Mouse (Mus musculus): ENCODE results near the gene Plk3. TPM values are rescaled to one million over a fixed set of nuclear protein-coding genes. Genes with fewer than 3 reads are reported as not detected.

The Plk3 gene
- polyA plus RNA-seq, 1 experiment: 2.5 TPM

DNA sequence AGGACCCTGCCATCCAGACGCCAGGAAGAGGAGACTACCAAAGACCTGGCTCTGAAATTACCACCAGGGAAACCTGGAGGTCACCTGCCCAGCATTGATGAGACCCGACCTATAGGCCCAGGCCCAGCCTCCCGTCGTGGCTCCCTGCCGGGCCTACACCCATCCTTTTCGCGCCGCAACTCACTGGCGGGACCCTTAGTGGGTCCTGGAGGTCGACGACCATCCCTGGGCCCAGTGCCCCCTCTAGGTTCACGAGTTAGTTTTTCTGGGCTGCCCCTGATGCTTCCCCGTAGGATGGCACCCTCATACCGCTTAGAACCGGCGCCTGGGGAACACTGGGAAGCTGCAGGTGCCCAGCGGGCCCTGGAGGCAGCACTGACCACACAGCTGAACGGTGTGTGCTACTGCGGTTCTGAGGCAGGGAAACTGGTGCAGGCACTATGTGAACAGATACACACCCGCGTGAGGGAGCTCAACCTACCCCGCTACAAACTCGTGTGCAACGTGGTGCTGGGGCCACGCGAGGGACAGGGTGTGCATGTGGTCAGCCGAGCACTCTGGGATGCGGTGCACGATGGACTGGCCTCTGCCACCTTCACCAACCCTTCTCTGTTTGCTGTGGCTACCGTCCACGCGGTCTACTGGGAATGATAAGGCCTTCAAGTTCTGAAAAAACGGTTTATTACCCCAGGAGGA, 5.6 kb downstream of the Plk3 start:
- no peak overlapping the region for H3K27ac ChIP-seq (replicated peaks; ENCODE audit: low read depth, low read length)
- no peak overlapping the region for H3K4me3 ChIP-seq (ENCODE audit: insufficient read depth, low read depth, low read length)
- peaks cover 29% of the 10 kb centered on the region for H3K4me1 ChIP-seq (ENCODE audit: control insufficient read depth, insufficient read depth, insufficient read length, low read length)

DNA sequence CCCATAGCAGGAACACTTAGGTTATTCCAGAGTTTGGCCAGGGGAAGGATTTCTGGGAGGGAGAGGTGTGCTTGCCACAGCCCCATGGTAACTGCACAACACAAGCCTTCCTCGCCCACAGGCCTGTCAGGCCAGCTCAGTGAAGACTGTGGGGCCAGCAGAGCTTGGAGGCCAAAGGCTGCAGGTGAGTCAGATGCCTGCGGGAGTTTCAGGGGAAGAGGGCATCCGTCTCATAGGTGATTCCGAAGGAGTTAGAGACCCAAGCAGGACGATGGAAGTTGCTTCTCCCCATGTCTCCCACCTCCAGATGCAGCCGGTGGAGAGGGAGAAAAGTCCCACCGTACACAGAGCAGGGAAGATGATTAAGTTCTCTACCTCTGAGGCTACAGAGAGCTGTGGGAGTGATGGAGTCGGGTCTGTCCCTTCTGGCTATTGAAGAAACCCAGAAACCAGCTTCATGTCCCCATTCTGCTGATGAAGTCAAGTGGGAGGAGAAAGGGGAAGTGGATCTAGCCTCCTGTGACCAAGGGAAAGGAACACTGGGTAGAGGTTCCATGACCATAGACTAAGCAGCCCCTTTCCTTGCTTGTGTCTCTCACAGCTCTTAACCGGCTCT, 7.0 kb downstream of the Plk3 start, which contains the start of gene Tctex1d4:
Tctex1d4 (plus strand) TSS at position 120 of the 616 bp plus-strand sequence.
- peaks cover 29% of the 10 kb centered on the region for H3K4me1 ChIP-seq (ENCODE audit: control insufficient read depth, insufficient read depth, insufficient read length, low read length)
- H3K4me3 ChIP-seq (ENCODE audit: insufficient read depth, low read depth, low read length): peak within 1 kb of the TSS; percentile 20; the same call in 1 of the 2 replicates
- peak within 1 kb of the TSS; percentile 100 for H3K27ac ChIP-seq (replicated peaks; ENCODE audit: low read depth, low read length)

DNA sequence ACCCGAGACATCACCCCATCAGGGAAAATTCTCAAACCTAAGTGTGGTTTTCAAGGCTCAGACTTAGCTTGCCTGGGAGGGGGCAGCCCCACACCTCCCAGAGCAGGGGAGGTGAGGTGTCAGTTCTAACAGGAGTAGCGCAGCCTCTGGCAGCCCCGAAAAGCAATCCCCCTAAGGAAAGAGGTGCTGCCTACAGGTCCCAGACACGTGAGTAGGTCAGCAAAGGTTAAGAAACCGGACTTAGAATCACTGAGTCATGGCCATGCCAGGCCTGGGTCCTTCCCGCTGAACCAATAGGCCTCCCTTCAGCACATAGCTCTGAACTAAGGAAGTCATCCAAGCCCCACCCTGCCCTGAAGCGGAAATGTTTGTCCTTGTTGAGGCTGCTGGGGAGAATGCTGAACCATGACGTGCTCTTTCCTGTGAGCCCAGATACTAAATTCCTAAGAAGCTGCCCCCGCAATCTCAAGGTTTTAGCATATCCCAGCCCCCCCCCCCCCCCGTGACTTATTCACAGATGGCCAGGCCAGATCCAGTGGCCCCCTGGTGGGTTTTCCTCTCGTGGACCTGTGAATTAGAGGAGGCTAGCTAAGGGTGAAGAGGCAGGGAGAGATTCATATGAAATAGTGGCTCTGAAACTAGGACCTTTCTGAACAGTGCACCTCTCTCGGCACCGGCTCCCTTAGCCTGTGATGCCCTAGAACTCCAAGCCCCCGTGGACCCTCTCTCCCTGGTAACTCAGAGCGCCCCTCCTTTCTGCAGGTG, 7.7 kb downstream of the Plk3 start:
- Histone ChIP-seq H3K4me1 (ENCODE audit: control insufficient read depth, insufficient read depth, insufficient read length, low read length) (peaks cover 29% of the 10 kb centered on the region), H3K27ac (replicated peaks; ENCODE audit: low read depth, low read length) (peak overlapping the region; percentile 100), H3K4me3 (ENCODE audit: insufficient read depth, low read depth, low read length) (peak overlapping the region; percentile 20; the same call in 1 of the 2 replicates)

DNA sequence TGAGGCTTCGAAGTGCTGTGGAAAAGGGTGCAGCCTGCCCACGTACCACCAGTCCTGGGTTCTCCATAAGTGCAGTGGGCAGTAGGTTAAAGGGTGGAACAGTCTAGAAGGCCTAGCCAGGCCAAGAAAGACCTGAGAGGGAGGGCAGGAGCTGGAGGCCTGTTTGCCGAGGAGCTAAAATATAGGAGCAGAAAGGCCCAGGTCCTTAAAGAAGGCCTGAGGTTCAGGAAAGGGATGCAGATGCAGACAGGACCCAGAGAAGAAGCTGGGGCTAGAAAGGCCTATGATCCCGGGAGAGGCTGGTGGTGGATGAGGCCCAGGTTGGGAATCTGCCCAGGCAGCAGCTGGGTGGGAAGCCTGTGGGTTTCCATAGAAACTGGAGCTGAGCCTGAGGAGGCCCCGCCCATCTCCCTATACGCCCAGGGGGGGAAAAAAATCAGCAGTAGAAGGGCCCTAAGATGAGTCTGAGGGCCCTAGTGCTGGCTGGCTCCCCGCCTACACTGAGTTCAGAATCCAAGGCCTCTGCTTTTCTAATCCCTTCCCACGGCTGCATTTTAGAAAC, 8.3 kb downstream of the Plk3 start, which contains the start of gene Btbd19:
Btbd19 (minus strand) TSS at position 378 of the 562 bp plus-strand sequence.
- peaks cover 29% of the 10 kb centered on the region for H3K4me1 ChIP-seq (ENCODE audit: control insufficient read depth, insufficient read depth, insufficient read length, low read length)
- peak within 1 kb of the TSS; percentile 100 for H3K27ac ChIP-seq (replicated peaks; ENCODE audit: low read depth, low read length)
- peak within 1 kb of the TSS; percentile 20 for H3K4me3 ChIP-seq (ENCODE audit: insufficient read depth, low read depth, low read length)

DNA sequence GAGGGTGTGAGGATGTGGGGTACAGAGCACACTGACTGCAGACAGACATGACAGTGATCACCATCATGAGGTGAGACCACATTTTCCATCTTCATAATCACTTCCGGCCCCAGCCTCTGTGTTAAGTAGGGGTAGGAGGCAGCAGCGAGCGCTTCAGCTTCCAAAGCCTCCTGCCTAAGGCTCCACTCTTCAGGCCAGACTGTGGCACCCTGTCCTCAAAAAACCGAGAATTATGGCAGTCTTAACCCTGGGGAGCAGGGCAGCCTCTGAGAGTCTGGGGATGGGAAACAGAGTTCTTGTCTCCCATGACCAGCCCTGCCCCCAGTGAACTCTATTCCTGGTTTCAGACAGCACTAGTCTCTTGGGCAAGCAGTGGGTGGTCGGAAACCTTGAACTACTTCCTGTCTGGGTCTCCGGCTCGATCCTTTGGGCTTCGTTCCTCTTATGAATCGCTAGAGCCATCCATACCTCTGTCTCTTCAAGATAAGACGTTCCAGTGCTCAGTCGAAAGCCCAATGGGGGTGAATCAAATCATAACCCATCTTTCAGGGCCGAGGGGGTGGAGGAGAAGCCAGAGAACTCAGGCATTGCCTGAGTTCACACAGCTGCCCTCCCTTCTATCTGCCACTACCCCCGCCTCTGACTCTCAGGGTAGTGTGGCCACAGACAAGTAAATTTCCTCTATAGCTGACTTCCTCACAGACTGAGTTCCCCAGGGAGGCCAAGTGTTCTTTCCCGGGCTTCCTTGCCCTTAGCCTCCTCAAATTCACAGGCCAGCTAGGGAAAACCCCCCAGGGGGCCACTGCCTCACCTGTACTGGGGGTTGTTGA, 9.0 kb downstream of the Plk3 start:
- peaks cover 31% of the 10 kb centered on the region for H3K4me1 ChIP-seq (ENCODE audit: control insufficient read depth, insufficient read depth, insufficient read length, low read length)
- no peak overlapping the region; the same call in 1 of the 2 replicates for H3K4me3 ChIP-seq (ENCODE audit: insufficient read depth, low read depth, low read length)
- H3K27ac ChIP-seq (replicated peaks; ENCODE audit: low read depth, low read length): peak overlapping the region; percentile 100

DNA sequence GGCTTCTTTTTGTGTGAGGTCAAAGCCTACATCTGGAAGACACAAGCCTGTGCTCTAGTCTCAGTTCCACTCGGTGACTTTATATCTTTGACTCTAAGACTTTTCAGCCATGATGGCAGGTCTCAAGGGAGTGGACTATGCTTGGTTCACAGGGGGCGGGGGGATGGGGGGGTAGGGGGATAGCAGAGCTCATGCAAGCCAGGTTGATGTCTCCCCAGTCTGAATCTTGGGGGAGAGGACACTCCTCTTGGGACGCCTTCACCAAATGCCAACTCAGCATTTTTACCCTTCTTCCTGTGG, 9.6 kb downstream of the Plk3 start:
- peak overlapping the region; percentile 100 for H3K27ac ChIP-seq (replicated peaks; ENCODE audit: low read depth, low read length)
- no peak overlapping the region for H3K4me3 ChIP-seq (ENCODE audit: insufficient read depth, low read depth, low read length)
- H3K4me1 ChIP-seq (ENCODE audit: control insufficient read depth, insufficient read depth, insufficient read length, low read length): peaks cover 32% of the 10 kb centered on the region

DNA sequence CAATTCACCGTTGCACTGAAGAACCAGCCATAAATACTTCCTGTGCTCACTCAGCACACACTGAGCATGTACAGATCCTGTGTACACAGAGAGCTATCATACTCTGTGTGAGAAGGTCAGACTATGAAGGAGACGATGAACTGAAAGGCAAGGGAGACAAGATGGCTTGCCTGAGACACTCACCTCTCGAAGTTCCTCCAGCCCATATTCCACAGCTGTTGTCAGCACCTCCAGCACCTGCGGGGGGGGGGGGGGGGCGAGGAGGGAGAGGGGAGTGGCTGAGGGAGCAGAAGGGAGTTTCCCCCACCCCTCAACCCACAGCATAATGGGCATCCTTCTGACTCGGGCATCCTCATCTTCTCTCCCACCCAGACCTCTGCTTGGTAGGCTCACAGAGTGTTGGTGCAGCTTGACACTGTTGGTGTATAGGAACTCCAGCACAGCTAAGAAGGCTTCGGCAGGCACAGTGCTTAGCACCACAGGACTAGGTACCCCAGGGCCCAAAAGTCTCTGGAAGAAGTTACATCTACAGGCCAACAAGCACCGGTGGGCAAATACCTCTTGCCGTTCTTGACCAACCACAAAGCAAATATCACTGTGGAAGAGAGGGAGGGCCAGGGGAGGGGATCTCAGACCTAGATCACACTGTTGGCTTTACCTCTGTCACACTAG, 10.1 kb downstream of the Plk3 start:
- Histone ChIP-seq H3K4me3 (ENCODE audit: insufficient read depth, low read depth, low read length) (no peak overlapping the region), H3K4me1 (ENCODE audit: control insufficient read depth, insufficient read depth, insufficient read length, low read length) (peaks cover 32% of the 10 kb centered on the region), H3K27ac (replicated peaks; ENCODE audit: low read depth, low read length) (peak overlapping the region; percentile 41)

DNA sequence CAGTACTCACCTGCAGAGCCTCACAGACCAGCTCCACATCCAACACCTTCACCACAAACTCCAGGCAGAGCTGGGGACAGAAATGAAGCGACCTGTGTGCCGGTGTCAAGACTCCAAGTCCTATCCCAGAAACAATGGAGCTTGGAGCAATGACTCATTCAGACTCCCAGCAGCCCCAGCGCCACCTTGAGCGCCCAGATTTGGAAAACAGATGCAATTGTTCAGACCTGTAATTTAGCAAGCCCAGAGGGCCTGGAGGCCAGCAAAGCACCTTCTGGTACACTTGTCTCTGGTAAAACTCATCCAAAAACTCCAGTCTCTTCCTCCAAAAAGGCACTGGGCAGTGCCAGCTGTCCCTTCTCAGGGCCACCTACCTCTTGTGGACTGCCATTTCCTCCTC, 11.6 kb downstream of the Plk3 start:
- Histone ChIP-seq H3K4me1 (ENCODE audit: control insufficient read depth, insufficient read depth, insufficient read length, low read length) (peaks cover 32% of the 10 kb centered on the region), H3K4me3 (ENCODE audit: insufficient read depth, low read depth, low read length) (peak overlapping the region; percentile 24; the same call in 1 of the 2 replicates), H3K27ac (replicated peaks; ENCODE audit: low read depth, low read length) (peak overlapping the region; percentile 82)

DNA sequence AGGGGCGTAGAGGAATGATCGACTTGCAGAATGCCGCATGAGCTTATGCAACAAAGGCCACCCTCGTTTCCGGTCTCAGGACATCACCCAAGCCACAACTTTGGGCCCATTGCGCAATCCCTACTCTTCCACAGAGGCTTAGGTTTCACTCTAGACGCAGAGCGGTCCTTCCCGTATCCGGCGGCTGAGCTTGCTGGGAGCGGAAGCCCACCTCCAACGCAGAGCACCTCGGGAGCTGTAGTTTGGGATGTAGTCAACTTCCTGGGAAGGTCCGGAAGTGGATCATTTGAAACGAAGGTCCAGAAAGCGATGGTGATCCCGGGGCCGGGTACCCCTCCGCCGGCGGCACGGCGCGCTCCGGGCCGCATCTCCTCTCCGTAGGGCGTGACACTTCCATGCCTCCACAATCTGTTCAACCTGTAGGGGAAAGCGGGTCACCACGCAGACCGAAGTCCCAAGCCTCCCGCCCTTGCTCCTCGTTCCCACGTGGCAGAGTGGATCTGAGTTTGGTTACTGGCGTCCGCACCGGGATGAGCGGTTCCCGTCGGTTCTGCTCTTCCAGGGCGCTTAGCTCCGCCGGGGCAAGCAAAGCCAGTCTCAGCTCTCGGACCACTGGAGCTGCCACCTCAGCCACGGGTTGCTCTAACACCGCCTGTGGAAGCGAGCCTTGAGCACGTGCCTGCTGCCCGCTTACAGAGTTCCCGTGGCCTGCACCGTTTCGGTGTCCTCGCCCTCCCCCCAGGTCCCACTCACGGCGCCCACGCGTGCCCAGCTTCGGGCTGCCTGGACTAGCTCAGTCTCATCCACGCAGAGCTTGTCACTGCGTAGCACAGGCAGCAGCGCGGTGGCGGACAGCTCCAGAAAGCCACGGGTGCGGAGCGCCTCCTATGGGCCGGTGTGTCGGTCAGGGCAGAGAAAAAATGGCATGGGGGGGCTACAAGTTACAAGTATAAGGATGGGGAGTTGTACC, 13.0 kb downstream of the Plk3 start:
- Histone ChIP-seq H3K4me3 (ENCODE audit: insufficient read depth, low read depth, low read length) (peak overlapping the region; percentile 70), H3K27ac (replicated peaks; ENCODE audit: low read depth, low read length) (peak overlapping the region; percentile 89), H3K4me1 (ENCODE audit: control insufficient read depth, insufficient read depth, insufficient read length, low read length) (peaks cover 22% of the 10 kb centered on the region)

DNA sequence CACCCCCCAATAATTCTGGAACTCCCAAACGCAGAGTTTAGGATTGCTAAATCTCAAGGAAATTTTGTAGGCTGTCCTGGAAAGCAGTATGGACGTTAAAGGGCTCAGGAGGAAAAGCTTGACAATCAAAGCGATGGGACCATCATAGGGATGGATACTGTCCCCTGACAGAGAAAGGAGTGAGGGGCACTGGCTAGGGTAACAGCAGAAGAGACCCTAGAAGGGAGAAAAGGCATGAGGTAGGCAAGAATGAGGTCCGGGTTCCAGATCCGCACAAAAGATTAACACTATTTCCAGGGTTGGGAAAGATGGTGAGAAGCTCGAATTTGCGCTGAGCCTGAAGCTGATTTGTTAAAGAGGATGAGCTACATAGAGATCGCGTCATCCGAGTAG, 13.7 kb downstream of the Plk3 start:
- Histone ChIP-seq H3K4me1 (ENCODE audit: control insufficient read depth, insufficient read depth, insufficient read length, low read length) (peaks cover 15% of the 10 kb centered on the region), H3K4me3 (ENCODE audit: insufficient read depth, low read depth, low read length) (peak overlapping the region; percentile 61), H3K27ac (replicated peaks; ENCODE audit: low read depth, low read length) (peak overlapping the region; percentile 89)

DNA sequence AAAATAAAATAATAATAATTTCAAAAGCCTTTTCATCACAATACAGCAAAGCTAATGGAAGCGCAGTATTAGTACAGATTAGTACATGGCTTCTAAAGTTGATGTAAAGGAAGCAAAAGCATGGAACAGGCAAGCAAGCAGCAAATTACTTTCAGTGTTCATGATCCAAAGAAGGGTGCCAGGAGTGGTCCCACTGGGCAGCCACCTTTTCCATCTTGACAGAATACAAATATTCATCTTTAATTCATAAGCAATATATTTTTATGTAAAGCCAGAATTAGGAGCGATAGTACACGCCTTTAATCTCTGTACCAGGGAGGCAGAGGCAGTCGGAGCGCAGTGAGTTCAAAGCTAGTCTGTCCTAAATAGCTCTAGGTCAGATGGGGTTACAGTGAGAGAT, 14.1 kb downstream of the Plk3 start:
- Histone ChIP-seq H3K4me1 (ENCODE audit: control insufficient read depth, insufficient read depth, insufficient read length, low read length) (peaks cover 11% of the 10 kb centered on the region; the same call in 1 of the 2 replicates), H3K27ac (replicated peaks; ENCODE audit: low read depth, low read length) (peak overlapping the region; percentile 89), H3K4me3 (ENCODE audit: insufficient read depth, low read depth, low read length) (peak overlapping the region; percentile 61)

DNA sequence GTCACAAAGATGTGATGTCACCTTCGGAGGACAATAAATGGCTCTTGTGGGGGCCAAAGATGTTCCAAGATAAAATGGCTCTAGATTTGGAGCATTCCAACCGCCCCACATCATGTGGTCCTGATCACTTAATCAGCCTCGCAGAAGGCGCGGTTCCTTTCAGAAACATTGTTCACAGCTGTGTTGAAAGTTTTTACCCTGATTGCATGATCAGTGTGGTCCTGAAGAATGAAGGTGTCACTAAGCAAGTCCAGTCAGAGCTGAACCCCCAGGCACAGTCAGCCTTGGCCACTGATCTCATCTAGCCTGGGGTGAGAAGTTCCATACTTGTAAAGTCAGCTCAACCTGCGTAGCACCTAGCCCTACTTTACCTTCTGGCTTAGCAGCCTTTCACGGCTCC, 15.8 kb downstream of the Plk3 start:
- no peak overlapping the region for H3K4me3 ChIP-seq (ENCODE audit: insufficient read depth, low read depth, low read length)
- H3K27ac ChIP-seq (replicated peaks; ENCODE audit: low read depth, low read length): no peak overlapping the region
- H3K4me1 ChIP-seq (ENCODE audit: control insufficient read depth, insufficient read depth, insufficient read length, low read length): peaks cover 3% of the 10 kb centered on the region; the same call in 1 of the 2 replicates

DNA sequence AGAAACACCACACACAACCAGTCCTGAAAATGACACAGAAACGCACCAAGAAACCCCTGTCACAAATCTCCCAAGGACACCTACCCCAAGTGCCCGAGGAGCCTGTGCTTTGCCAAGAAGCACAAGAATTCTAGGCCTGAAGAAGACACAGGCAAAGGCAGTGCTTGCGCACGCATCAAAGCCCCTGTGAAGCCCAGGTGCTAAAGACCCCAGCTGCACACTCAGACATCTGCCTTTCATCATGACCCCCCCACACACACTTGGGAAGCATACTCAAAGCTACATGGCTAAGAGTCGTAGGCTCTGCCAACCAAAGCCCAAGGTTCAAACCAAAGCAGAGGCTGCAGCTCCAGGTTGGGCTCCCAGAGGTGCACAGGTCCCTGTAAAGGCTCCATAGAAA, 18.2 kb downstream of the Plk3 start:
- H3K4me1 ChIP-seq (ENCODE audit: control insufficient read depth, insufficient read depth, insufficient read length, low read length): peaks cover 3% of the 10 kb centered on the region; the same call in 1 of the 2 replicates
- no peak overlapping the region for H3K4me3 ChIP-seq (ENCODE audit: insufficient read depth, low read depth, low read length)
- no peak overlapping the region for H3K27ac ChIP-seq (replicated peaks; ENCODE audit: low read depth, low read length)
